Mouse (Mus musculus) spleen, adult 2 months (tissue): Measurements from ENCODE around the gene Gm20388.

Source experiments
- CTCF ChIP-seq: fragments of 200-500 bp; IDR thresholded peaks from 2 replicates; pipeline ENCODE4 v1.5.1; 2011; ENCODE audit warnings: mild to moderate bottlenecking, inconsistent platforms; ENCODE audit not compliant: insufficient read depth, insufficient read length, insufficient replicate concordance; ENCODE audit errors: extremely low read depth
- POLR2A ChIP-seq: fragments of 200-500 bp; IDR thresholded peaks from 2 replicates; pipeline ENCODE4 v1.6.1; 2011; ENCODE audit warnings: low read depth, low read length, inconsistent platforms

GRCm38 (mm10) chr8:123736974-123737373 lies 3826.3 kb downstream of the Gm20388 start:
- TF ChIP-seq CTCF, result no peak
- no peak for TF ChIP-seq POLR2A
